Mouse (Mus musculus) limb, embryonic 10.5 days (tissue): Measurements from ENCODE around the gene Itpripl2. TPM values are rescaled to one million over a fixed set of nuclear protein-coding genes. Genes with fewer than 3 reads are reported as not detected.

Experiments
- DNase-seq: peaks from one replicate; pipeline ENCODE4 v3.0.0-alpha.2; 2017; ENCODE audit warnings: low spot score
- H3K27ac ChIP-seq: fragments of 300-500 bp; sonication (generic); 2 replicates; pipeline ENCODE4 v1.5.1; 2016; ENCODE audit warnings: mild to moderate bottlenecking
- H3K27me3 ChIP-seq: fragments of 300-500 bp; sonication (generic); 2 replicates; pipeline ENCODE4 v1.6.1; 2016; ENCODE audit warnings: low read depth, mild to moderate bottlenecking; ENCODE audit not compliant: poor library complexity, severe bottlenecking
- H3K36me3 ChIP-seq: fragments of 300-500 bp; sonication (generic); 2 replicates; pipeline ENCODE4 v1.6.1; 2016; ENCODE audit warnings: mild to moderate bottlenecking, moderate library complexity
- H3K4me1 ChIP-seq: fragments of 300-500 bp; sonication (generic); 2 replicates; pipeline ENCODE4 v1.6.1; 2016
- H3K4me3 ChIP-seq: fragments of 300-500 bp; sonication (generic); 2 replicates; pipeline ENCODE4 v1.5.1; 2016; ENCODE audit warnings: mild to moderate bottlenecking, moderate library complexity
- H3K9me3 ChIP-seq: fragments of 300-500 bp; sonication (generic); replicated peaks from 2 replicates; pipeline ENCODE4 v1.6.1; 2016; ENCODE audit warnings: mild to moderate bottlenecking
- WGBS: fragments of 180-500 bp; shearing (Covaris S2); methylation state at CpG from one replicate; pipeline ENCODE4 v1.1.7; 2016; 5-methylcytosine and 5-hydroxymethylcytosine counted together
- polyA plus RNA-seq: library from polyadenylated mRNA; unstranded; fragments of >200 nt; fragmentation: Nextera tagmentation; extraction: Ambion mirVana; gene quantifications from 2 replicates; pipeline ENCODE4 v1.2.1, GENCODE M21; 2016

The Itpripl2 gene
- polyA plus RNA-seq = 1.4 and 1.8 TPM in 2 replicates

DNA sequence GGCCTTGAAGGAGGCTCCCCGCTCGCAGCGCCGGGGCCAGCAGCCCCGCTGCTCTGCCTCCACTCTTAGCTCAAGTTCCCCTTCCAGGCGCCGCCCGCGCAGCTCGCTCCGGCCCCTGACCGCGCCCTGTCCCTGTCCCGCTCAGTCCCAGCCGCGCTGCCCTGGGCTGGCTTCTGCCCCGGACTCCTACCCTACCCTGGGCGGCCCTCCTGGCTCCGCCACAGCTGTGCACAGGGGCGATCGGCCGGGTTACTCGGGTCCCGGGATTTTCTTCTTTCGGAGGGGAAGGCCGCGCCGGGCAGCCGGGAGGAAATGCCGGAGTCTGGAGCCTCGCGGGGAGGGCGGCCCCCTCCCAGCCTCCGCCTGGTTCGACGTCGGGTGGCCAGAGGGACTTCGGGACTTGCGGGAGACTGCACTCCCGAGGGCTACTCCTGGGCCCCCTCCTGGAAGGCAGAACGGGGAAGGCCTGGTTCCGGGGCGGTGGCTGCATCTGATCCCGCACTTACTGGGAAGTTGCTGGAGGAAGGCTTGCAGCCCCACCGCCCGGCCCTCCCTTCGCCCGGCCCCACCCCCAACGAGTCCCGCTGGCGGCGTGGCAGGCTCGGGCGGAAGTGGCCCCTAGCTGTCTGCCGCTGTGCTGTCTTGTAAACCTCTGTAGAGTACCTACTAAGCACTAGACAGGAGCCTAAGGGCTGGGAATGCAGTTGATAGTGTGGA is at the start of gene Itpripl2:
Gene Itpripl2 (minus strand): TSS at position 545 of the 717 bp plus-strand sequence.
- WGBS = under 1% methylated on average over 55 of the region's 55 CpGs
- peak within 1 kb of the TSS; percentile 95 for H3K27ac ChIP-seq
- H3K9me3 ChIP-seq = no peaks in the 10 kb centered on the region
- peaks cover 37% of the 10 kb centered on the region for H3K4me1 ChIP-seq
- peaks cover 45% of the 10 kb centered on the region for H3K27me3 ChIP-seq
- H3K4me3 ChIP-seq = peak within 1 kb of the TSS; percentile 85
- DNase-seq = peak; percentile 87
- peaks cover 17% of the 10 kb centered on the region for H3K36me3 ChIP-seq

DNA sequence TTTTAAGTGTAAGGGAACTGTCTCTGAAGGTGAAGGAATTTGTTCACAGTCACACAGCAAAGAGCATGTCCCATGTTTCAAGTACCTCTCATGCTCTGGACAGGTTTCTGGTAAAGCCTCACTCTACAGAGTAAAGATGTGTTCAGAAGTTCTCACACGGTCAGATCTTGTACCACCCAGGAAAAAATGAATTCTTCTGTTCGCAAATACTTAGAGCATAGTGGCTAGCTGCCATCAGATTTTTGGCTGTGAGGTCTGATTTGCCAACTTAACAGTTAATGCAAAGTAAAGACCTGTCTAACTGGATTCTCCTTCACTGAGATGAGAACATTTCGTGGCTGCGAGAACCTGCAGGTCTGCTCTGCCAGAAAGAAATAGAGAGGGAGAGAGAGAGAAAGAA is 43.3 kb upstream of the Itpripl2 start:
- Histone ChIP-seq H3K9me3 (no peaks in the 10 kb centered on the region), H3K36me3 (no peaks in the 10 kb centered on the region), H3K4me1 (peaks cover 9% of the 10 kb centered on the region; the same call in 1 of the 2 replicates), H3K27ac (no peak overlapping the region), H3K27me3 (no peaks in the 10 kb centered on the region), H3K4me3 (no peak overlapping the region)
- WGBS = 90% methylated on average over 4 of the region's 4 CpGs
- no peak for DNase-seq

DNA sequence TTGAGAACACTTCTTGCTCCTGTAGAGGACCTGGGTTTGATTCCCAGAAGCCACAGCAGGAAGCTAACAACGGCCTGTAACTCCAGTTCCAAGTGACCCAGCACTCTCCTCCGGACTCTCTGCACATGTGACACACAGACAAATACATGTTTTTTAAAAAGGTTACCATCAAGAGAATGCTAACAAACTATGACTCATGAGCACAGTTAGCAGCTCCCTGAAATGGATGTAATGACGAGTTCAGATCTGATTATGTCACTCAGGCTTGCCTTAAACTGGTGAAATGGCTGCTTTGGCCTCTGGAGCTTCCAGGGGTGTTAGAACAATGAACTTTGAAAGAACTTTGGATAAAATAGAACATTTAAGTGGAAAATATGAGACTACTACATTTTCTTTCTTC is 42.6 kb upstream of the Itpripl2 start:
- 70% methylated on average over 3 of the region's 3 CpGs for WGBS
- DNase-seq = no peak
- H3K27me3 ChIP-seq = no peaks in the 10 kb centered on the region
- H3K4me1 ChIP-seq = peaks cover 9% of the 10 kb centered on the region; the same call in 1 of the 2 replicates
- no peaks in the 10 kb centered on the region for H3K9me3 ChIP-seq
- H3K36me3 ChIP-seq = 0 out of 2 replicates have a peak, but pooled peaks cover 1% of the 10 kb centered on the region
- H3K27ac ChIP-seq = no peak overlapping the region
- no peak overlapping the region for H3K4me3 ChIP-seq

DNA sequence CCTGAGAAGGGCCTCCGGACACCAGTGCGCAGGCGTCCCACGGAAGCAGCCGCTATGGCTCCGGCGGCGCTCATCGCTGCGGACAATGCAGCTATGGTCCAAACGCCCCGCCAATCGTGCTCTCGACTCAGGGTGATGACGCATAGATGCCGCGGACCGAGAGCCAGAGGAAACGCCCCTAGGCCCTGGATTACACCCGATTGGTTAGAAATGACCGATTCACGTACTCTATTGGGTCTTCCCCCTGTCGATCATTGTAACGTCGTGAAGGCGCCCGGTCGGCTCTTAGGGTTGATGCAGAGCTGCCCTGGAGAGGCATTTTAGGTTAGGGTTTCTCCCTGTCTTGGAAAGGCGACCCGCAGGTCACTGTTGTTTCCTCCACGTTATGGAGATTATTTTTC is 41.4 kb upstream of the Itpripl2 start, which contains the start of gene Coq7:
Gene Coq7 (minus strand): TSS at position 179 of the 401 bp plus-strand sequence.
- peak within 1 kb of the TSS; percentile 99 for H3K27ac ChIP-seq
- H3K4me3 ChIP-seq = peak within 1 kb of the TSS; percentile 85
- no peaks in the 10 kb centered on the region for H3K9me3 ChIP-seq
- H3K27me3 ChIP-seq = no peaks in the 10 kb centered on the region
- H3K36me3 ChIP-seq = peaks cover 10% of the 10 kb centered on the region
- WGBS = under 1% methylated on average over 31 of the region's 31 CpGs
- H3K4me1 ChIP-seq = peaks cover 9% of the 10 kb centered on the region; the same call in 1 of the 2 replicates
- peak; percentile 95 for DNase-seq

DNA sequence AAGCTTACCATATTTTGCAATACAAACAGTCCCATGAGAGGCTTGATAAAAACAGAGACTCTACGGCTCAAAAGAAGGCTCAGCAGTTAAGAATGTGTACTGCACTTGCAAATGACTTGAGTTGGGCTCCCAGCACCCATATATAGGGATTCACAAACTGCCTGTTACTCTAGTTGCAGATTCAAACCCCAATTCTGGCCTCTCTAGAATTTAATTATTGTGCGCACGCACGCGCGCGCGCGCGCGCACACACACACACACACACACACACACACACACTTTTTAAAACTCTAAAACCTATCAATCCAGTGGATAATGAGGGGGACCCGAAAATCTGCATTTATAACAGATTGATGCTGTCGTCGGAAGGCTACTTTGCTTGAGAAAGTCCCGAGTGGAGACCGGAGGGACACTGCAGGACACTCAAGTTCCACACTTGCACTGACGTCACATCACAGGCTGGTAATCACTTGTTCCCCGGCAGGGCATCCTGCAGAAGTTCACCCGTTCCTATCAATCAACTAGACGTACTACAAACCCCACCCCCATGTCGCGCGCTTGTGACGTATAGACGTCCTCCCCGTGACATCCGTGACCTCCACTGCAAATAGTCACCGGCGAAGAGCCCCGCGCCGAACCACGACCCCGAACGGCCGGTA is 40.9 kb upstream of the Itpripl2 start:
- peaks cover 15% of the 10 kb centered on the region for H3K36me3 ChIP-seq
- H3K9me3 ChIP-seq = no peaks in the 10 kb centered on the region
- H3K27ac ChIP-seq = peak overlapping the region; percentile 99
- H3K27me3 ChIP-seq = no peaks in the 10 kb centered on the region
- peaks cover 9% of the 10 kb centered on the region; the same call in 1 of the 2 replicates for H3K4me1 ChIP-seq
- peak; percentile 99 for DNase-seq
- peak overlapping the region; percentile 85 for H3K4me3 ChIP-seq
- 1% methylated on average over 36 of the region's 36 CpGs for WGBS

DNA sequence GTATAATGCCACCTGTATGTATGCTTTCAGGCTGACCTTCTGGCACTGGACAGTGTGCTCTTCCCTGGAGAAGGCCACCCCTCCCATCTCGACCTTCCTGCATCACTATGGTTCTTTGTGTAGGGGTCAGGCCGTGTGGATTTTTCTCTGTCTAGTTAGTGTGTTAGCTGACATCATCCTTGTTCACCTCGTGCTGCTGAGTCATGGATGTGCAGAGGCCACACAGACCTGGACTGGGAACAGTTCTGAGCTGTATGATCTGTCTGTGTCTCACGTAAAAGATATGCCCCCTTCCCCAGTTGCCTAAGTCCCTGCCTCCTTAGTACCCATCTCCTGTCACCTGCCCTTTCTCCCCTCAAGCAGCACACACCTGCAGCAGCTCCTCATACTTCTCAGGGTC is 35.2 kb upstream of the Itpripl2 start:
- Histone ChIP-seq H3K9me3 (no peaks in the 10 kb centered on the region), H3K4me3 (no peak overlapping the region), H3K27ac (no peak overlapping the region), H3K27me3 (no peaks in the 10 kb centered on the region), H3K4me1 (no peaks in the 10 kb centered on the region; the same call in 1 of the 2 replicates), H3K36me3 (peaks cover 59% of the 10 kb centered on the region)
- no peak for DNase-seq
- 92% methylated on average over 4 of the region's 4 CpGs for WGBS

DNA sequence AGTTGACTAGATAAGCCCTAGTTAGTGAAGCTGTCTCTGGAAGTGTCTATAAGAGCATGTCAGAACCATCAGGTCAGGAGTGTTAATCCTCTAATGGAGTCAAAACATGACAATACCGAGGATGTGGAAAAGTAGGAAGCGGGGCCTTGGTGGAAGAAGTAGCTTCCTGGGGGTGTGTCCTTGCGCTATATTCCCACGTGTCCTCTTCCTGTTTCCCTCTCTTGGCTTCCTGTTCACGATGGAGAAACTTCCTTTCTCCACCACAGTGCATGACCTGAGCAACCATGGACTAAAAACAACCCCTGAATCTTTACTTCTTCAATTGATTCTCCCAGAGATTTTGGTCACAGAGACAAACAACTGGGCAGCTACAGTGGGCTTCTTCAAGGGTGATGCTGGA is 30.3 kb upstream of the Itpripl2 start:
- DNase-seq = no peak

DNA sequence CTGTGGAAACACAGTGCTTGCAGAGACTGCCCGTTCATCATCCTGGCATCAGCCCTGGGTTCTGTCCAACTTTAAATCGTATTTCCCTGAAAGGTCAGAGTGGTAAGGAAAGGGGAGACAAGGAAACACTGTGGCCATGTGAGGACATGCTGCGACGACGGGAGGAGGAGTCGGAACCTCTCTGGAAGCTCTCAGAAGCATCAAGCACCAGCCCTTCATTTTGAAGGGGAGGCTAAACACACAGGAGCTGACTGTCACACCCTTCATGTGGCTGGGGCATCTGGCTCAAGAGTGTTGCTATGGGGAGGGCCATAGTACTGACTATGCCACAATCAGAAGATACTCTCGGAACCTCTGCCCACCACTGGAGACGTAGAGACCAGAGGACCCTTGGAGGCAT is 27.9 kb upstream of the Itpripl2 start:
- no peak for DNase-seq
- Histone ChIP-seq H3K4me1 (peaks cover 11% of the 10 kb centered on the region; the same call in 1 of the 2 replicates), H3K27ac (no peak overlapping the region; the same call in 1 of the 2 replicates), H3K9me3 (no peaks in the 10 kb centered on the region), H3K27me3 (no peaks in the 10 kb centered on the region), H3K36me3 (peaks cover 14% of the 10 kb centered on the region; the same call in 1 of the 2 replicates), H3K4me3 (no peak overlapping the region)
- WGBS = 86% methylated on average over 8 of the region's 8 CpGs

More for the DNA sequence above, 30.3 kb upstream of the Itpripl2 start:
- Histone ChIP-seq H3K27me3 (no peaks in the 10 kb centered on the region), H3K36me3 (peaks cover 38% of the 10 kb centered on the region), H3K4me1 (peaks cover 11% of the 10 kb centered on the region; the same call in 1 of the 2 replicates), H3K27ac (no peak overlapping the region), H3K9me3 (no peaks in the 10 kb centered on the region), H3K4me3 (no peak overlapping the region)
- 82% methylated on average over 5 of the region's 5 CpGs for WGBS

DNA sequence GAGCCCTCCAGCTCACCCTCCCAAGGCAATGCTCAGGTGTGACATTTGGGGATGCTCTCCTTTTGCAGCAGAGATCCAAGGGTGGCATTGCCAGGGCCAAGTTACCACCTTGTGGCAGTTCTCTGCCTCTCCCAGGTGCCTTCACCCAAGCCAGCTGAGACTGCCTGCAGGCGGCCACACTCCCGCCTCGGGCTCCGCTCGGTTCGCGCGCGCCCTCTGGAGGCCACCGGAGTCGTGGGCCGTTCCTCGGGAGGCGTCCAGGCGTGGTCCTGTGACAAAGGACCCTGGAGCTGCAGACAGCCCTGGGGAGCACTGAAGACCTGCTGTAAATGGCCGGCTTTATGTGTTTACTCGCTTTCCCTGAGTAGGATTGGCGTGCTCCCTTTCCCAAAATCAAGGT is 26.9 kb upstream of the Itpripl2 start:
- no peaks in the 10 kb centered on the region for H3K27me3 ChIP-seq
- H3K27ac ChIP-seq = peak overlapping the region; percentile 56
- H3K4me1 ChIP-seq = peaks cover 11% of the 10 kb centered on the region; the same call in 1 of the 2 replicates
- 0 out of 2 replicates have a peak, but pooled peaks cover 8% of the 10 kb centered on the region for H3K36me3 ChIP-seq
- no peaks in the 10 kb centered on the region for H3K9me3 ChIP-seq
- H3K4me3 ChIP-seq = no peak overlapping the region
- 2% methylated on average over 18 of the region's 18 CpGs for WGBS
- DNase-seq = peak; percentile 90

DNA sequence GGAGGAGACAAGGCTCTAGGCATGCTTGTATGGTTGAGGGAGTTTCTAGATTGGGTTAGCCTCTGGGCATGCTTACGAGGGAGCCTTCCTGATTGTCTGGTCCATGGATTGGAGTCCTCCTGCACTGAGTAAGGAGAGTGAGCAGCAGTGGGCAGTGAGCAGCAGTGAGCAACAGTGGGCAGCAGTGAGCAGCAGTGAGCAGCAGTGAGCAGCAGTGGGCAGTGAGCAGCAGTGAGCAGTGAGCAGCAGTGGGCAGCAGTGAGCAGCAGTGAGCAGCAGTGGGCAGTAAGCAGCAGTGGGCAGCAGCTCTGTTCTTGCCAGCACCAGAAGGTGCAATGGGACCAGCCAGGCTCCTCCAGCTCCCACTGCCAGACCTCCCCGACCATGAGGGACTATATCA is 26.0 kb upstream of the Itpripl2 start:
- no peak overlapping the region for H3K4me3 ChIP-seq

DNA sequence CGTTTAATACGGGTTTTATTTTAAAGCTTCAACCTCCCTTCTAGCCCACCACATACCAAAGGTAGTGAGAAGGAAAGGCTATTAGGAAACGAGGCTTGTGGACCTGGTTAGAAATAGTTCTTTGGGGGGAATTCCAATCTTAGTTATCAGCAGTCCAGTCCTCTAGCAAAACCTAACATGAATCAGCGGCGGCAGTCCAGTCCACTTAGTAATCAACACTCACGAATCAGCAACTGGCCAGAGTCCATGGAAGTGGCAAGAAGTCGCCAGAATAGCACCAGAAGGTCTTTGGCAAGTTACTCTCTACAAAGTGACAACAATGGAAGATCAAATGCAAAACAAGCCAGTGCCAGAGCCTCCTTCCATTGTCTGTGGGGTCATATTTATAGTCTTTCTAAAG is 16.8 kb upstream of the Itpripl2 start:
- Histone ChIP-seq H3K4me3 (no peak overlapping the region), H3K27me3 (no peaks in the 10 kb centered on the region), H3K4me1 (no peaks in the 10 kb centered on the region), H3K27ac (no peak overlapping the region), H3K36me3 (no peaks in the 10 kb centered on the region), H3K9me3 (no peaks in the 10 kb centered on the region)
- WGBS = 84% methylated on average over 7 of the region's 7 CpGs
- no peak for DNase-seq

More for the DNA sequence above, 26.0 kb upstream of the Itpripl2 start:
- peaks cover 11% of the 10 kb centered on the region; the same call in 1 of the 2 replicates for H3K4me1 ChIP-seq
- WGBS = 65% methylated on average over 2 of the region's 2 CpGs
- no peaks in the 10 kb centered on the region for H3K9me3 ChIP-seq
- H3K27ac ChIP-seq = no peak overlapping the region
- no peaks in the 10 kb centered on the region for H3K27me3 ChIP-seq
- DNase-seq = no peak
- 0 out of 2 replicates have a peak, but pooled peaks cover 5% of the 10 kb centered on the region for H3K36me3 ChIP-seq

DNA sequence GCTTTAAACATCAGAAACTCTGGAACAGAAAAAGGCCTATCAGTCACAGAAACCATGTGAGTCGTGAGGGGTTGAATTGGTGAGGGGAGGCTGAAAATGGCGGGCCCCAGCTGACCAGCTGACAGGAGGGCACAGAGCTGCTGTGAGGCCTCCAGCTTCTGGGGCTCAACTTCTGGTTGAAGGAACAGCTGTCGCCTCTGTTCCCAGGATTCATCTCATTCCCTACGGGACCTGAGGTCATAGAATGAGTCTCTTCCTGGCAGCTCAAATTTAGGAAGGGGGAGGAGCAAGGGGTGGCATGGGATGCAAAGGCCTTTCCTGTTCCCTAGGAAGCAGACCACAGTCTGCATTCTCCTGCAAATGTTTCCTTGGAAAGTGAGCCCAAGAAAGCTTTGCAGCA is 12.1 kb upstream of the Itpripl2 start:
- DNase-seq = no peak
- no peaks in the 10 kb centered on the region for H3K9me3 ChIP-seq
- no peaks in the 10 kb centered on the region for H3K4me1 ChIP-seq
- no peak overlapping the region for H3K27ac ChIP-seq
- no peak overlapping the region for H3K4me3 ChIP-seq
- no peaks in the 10 kb centered on the region for H3K27me3 ChIP-seq
- WGBS = 76% methylated on average over 4 of the region's 4 CpGs
- H3K36me3 ChIP-seq = no peaks in the 10 kb centered on the region

DNA sequence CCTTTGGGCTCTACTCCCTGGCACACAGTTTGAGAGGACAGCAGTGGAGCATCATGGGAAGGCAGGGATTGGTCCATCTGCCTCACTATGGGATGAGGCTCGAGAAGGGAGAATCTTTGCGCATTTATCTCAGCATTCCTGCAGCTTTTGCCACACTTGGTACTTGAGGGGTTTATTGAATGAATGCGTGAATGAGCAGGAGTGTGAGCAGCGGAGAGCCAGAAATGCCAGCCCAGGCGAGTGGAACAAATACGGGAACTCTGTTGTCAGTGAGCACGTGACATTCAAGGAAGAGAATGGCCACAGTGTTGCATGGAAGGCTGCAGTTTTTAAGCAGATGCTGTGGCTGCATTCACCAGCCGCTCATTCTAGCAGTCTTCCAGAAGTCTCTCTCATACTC is 10.6 kb upstream of the Itpripl2 start:
- no peaks in the 10 kb centered on the region for H3K9me3 ChIP-seq
- H3K36me3 ChIP-seq = no peaks in the 10 kb centered on the region
- H3K27ac ChIP-seq = no peak overlapping the region
- 77% methylated on average over 8 of the region's 8 CpGs for WGBS
- no peak overlapping the region for H3K4me3 ChIP-seq
- H3K4me1 ChIP-seq = no peaks in the 10 kb centered on the region
- no peaks in the 10 kb centered on the region for H3K27me3 ChIP-seq
- DNase-seq = no peak
